Mouse (Mus musculus): ENCODE data around the gene Qprt. TPM values are rescaled to one million over a fixed set of nuclear protein-coding genes. Genes with fewer than 3 reads are reported as not detected.

The Qprt gene
- polyA plus RNA-seq, 1 experiment from 2014 or later = 1.4 TPM

- no peak within 1 kb of the TSS for H3K4me2 ChIP-seq (replicated peaks; ENCODE audit: low read depth, low read length)
- no peak within 1 kb of the TSS for H3K4me3 ChIP-seq (ENCODE audit: low read depth, low read length)
- WGBS = 66% methylated on average over 9 of the region's 9 CpGs
- no peak for ATAC-seq (ENCODE audit: insufficient number of reproducible peaks, insufficient read depth, low FRiP score, low read depth)
- no peak within 1 kb of the TSS for H3K27ac ChIP-seq (ENCODE audit: low read length)
- no peaks in the 10 kb centered on the region for H3K36me3 ChIP-seq (ENCODE audit: control insufficient read depth, insufficient read depth, low read length)
- H3K4me1 ChIP-seq (ENCODE audit: control insufficient read depth, insufficient read depth, low read length) = no peaks in the 10 kb centered on the region
- no peaks in the 10 kb centered on the region for H3K27me3 ChIP-seq (ENCODE audit: control insufficient read depth, insufficient read depth, low read length)
- H3K9me3 ChIP-seq (ENCODE audit: control insufficient read depth, low read depth, low read length) = no peaks in the 10 kb centered on the region
- no peak within 1 kb of the TSS for H3K9ac ChIP-seq (replicated peaks; ENCODE audit: low read depth, low read length)
Measured at GRCm38 (mm10) chr7:127137262-127138017, 15.4 kb upstream of the Qprt start, which contains the start of gene Spn. Gene Spn (minus strand): TSS chr7:127137823.

- Histone ChIP-seq H3K36me3 (ENCODE audit: control insufficient read depth, insufficient read depth, low read length) (no peaks in the 10 kb centered on the region), H3K27me3 (ENCODE audit: control insufficient read depth, insufficient read depth, low read length) (no peaks in the 10 kb centered on the region), H3K9me3 (ENCODE audit: control insufficient read depth, low read depth, low read length) (no peaks in the 10 kb centered on the region), H3K9ac (replicated peaks; ENCODE audit: low read depth, low read length) (no peak overlapping the region), H3K27ac (ENCODE audit: low read length) (no peak overlapping the region), H3K4me2 (replicated peaks; ENCODE audit: low read depth, low read length) (no peak overlapping the region), H3K4me1 (ENCODE audit: control insufficient read depth, insufficient read depth, low read length) (no peaks in the 10 kb centered on the region), H3K4me3 (ENCODE audit: low read depth, low read length) (no peak overlapping the region)
- 82% methylated on average over 22 of the region's 22 CpGs for WGBS
- no peak for ATAC-seq (ENCODE audit: insufficient number of reproducible peaks, insufficient read depth, low FRiP score, low read depth)
Measured at GRCm38 (mm10) chr7:127136181-127137071, 14.4 kb upstream of the Qprt start.

- Histone ChIP-seq H3K4me1 (ENCODE audit: control insufficient read depth, insufficient read depth, low read length) (no peaks in the 10 kb centered on the region), H3K4me3 (ENCODE audit: low read depth, low read length) (no peak overlapping the region), H3K36me3 (ENCODE audit: control insufficient read depth, insufficient read depth, low read length) (no peaks in the 10 kb centered on the region), H3K4me2 (replicated peaks; ENCODE audit: low read depth, low read length) (no peak overlapping the region), H3K9me3 (ENCODE audit: control insufficient read depth, low read depth, low read length) (no peaks in the 10 kb centered on the region), H3K9ac (replicated peaks; ENCODE audit: low read depth, low read length) (no peak overlapping the region), H3K27ac (ENCODE audit: low read length) (no peak overlapping the region), H3K27me3 (ENCODE audit: control insufficient read depth, insufficient read depth, low read length) (no peaks in the 10 kb centered on the region)
- WGBS = 81% methylated on average over 11 of the region's 11 CpGs
- no peak for ATAC-seq (ENCODE audit: insufficient number of reproducible peaks, insufficient read depth, low FRiP score, low read depth)
Measured at GRCm38 (mm10) chr7:127134821-127135447, 12.9 kb upstream of the Qprt start.

- H3K9me3 ChIP-seq (ENCODE audit: control insufficient read depth, low read depth, low read length) = no peaks in the 10 kb centered on the region
- no peaks in the 10 kb centered on the region for H3K27me3 ChIP-seq (ENCODE audit: control insufficient read depth, insufficient read depth, low read length)
- H3K4me2 ChIP-seq (replicated peaks; ENCODE audit: low read depth, low read length) = no peak overlapping the region
- no peak overlapping the region for H3K27ac ChIP-seq (ENCODE audit: low read length)
- WGBS = 72% methylated on average over 5 of the region's 5 CpGs
- H3K4me1 ChIP-seq (ENCODE audit: control insufficient read depth, insufficient read depth, low read length) = no peaks in the 10 kb centered on the region
- H3K4me3 ChIP-seq (ENCODE audit: low read depth, low read length) = no peak overlapping the region
- H3K36me3 ChIP-seq (ENCODE audit: control insufficient read depth, insufficient read depth, low read length) = no peaks in the 10 kb centered on the region
- no peak overlapping the region for H3K9ac ChIP-seq (replicated peaks; ENCODE audit: low read depth, low read length)
- ATAC-seq (ENCODE audit: insufficient number of reproducible peaks, insufficient read depth, low FRiP score, low read depth) = no peak
Measured at GRCm38 (mm10) chr7:127133125-127133524, 11.1 kb upstream of the Qprt start.

- Histone ChIP-seq H3K27ac (ENCODE audit: low read length) (no peak overlapping the region), H3K9me3 (ENCODE audit: control insufficient read depth, low read depth, low read length) (no peaks in the 10 kb centered on the region), H3K36me3 (ENCODE audit: control insufficient read depth, insufficient read depth, low read length) (no peaks in the 10 kb centered on the region), H3K4me1 (ENCODE audit: control insufficient read depth, insufficient read depth, low read length) (no peaks in the 10 kb centered on the region), H3K27me3 (ENCODE audit: control insufficient read depth, insufficient read depth, low read length) (no peaks in the 10 kb centered on the region), H3K4me2 (replicated peaks; ENCODE audit: low read depth, low read length) (no peak overlapping the region), H3K9ac (replicated peaks; ENCODE audit: low read depth, low read length) (no peak overlapping the region), H3K4me3 (ENCODE audit: low read depth, low read length) (no peak overlapping the region)
- no peak for ATAC-seq (ENCODE audit: insufficient number of reproducible peaks, insufficient read depth, low FRiP score, low read depth)
- WGBS = 18% methylated on average over 4 of the region's 4 CpGs
Measured at GRCm38 (mm10) chr7:127129638-127130037, 7.6 kb upstream of the Qprt start.

- no peak overlapping the region for H3K4me3 ChIP-seq (ENCODE audit: low read depth, low read length)
Measured at GRCm38 (mm10) chr7:127121061-127121910, 740 bp downstream of the Qprt start.

GRCm38 (mm10) chr7:127118671-127119445 is 3.2 kb downstream of the Qprt start:
- Histone ChIP-seq H3K4me1 (ENCODE audit: control insufficient read depth, insufficient read depth, low read length) (no peaks in the 10 kb centered on the region), H3K9ac (replicated peaks; ENCODE audit: low read depth, low read length) (no peak overlapping the region), H3K27ac (ENCODE audit: low read length) (no peak overlapping the region), H3K36me3 (ENCODE audit: control insufficient read depth, insufficient read depth, low read length) (no peaks in the 10 kb centered on the region), H3K9me3 (ENCODE audit: control insufficient read depth, low read depth, low read length) (no peaks in the 10 kb centered on the region), H3K27me3 (ENCODE audit: control insufficient read depth, insufficient read depth, low read length) (no peaks in the 10 kb centered on the region), H3K4me2 (replicated peaks; ENCODE audit: low read depth, low read length) (no peak overlapping the region), H3K4me3 (ENCODE audit: low read depth, low read length) (no peak overlapping the region)
- no peak for ATAC-seq (ENCODE audit: insufficient number of reproducible peaks, insufficient read depth, low FRiP score, low read depth)
- 58% methylated on average over 14 of the region's 14 CpGs for WGBS

More at GRCm38 (mm10) chr7:127121061-127121910, 740 bp downstream of the Qprt start:
- no peak for ATAC-seq (ENCODE audit: insufficient number of reproducible peaks, insufficient read depth, low FRiP score, low read depth)
- Histone ChIP-seq H3K4me2 (replicated peaks; ENCODE audit: low read depth, low read length) (peak overlapping the region; percentile 1; the same call in 1 of the 2 replicates), H3K27me3 (ENCODE audit: control insufficient read depth, insufficient read depth, low read length) (no peaks in the 10 kb centered on the region), H3K36me3 (ENCODE audit: control insufficient read depth, insufficient read depth, low read length) (no peaks in the 10 kb centered on the region), H3K27ac (ENCODE audit: low read length) (no peak overlapping the region), H3K9me3 (ENCODE audit: control insufficient read depth, low read depth, low read length) (no peaks in the 10 kb centered on the region), H3K4me1 (ENCODE audit: control insufficient read depth, insufficient read depth, low read length) (no peaks in the 10 kb centered on the region), H3K9ac (replicated peaks; ENCODE audit: low read depth, low read length) (no peak overlapping the region)
- whole genome bisulfite sequencing = 20% methylated on average over 21 of the region's 21 CpGs
